Mouse (Mus musculus): Measurements from ENCODE around the gene Nckap1.

Nckap1 gene

DNA sequence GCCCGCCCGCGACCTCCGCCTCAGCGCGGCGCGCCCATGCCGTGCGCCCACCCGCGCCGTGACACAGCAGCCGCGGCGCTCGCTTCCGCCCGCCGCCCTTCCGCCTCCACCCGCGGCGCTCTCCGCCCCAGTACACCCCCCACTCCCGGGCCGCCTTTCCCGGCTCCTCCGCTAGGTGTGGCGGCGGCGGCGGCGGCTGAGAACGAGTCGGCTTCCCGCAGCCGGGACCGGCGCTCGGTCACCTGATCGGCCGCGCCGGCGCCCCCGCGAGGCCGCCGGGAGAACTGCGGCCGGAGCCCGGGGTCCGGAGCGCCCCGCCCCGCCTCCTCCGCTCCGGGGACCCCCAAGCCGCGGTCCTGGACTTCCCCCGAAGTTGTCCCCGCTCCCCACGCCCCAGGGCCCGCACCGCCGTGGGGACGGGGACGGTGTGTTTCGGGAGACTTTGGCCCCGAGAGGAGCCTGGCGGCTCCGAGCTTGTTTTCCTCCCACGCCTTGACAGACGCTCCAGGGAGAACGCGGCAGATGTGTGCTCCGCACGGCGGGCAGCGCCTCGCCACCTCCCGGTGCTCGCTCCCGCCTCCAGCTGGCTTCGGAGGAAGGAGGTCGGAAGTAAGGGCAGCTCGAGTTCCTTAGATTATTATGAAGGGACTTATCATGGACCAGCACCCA is at the start of gene Nckap1:
Nckap1 (minus strand) TSS at position 338 of the 669 bp plus-strand sequence.
- in situ Hi-C loops (cut with MboI, MseI): loop anchor here (10.0 kb wide), 1 partner anchor 1706 kb away; no protein-coding TSS in a partner anchor

GRCm38 (mm10) chr2:80624523-80624922 is 43.3 kb upstream of the Nckap1 start:
- in situ Hi-C loops (cut with MboI, MseI): no loop called here

- in situ Hi-C loops (cut with MboI, MseI): no loop called here
Observed at GRCm38 (mm10) chr2:80621921-80622320, 40.7 kb upstream of the Nckap1 start.

- in situ Hi-C loops (cut with MboI, MseI): no loop called here
Observed at GRCm38 (mm10) chr2:80618991-80619390, 37.8 kb upstream of the Nckap1 start.

DNA sequence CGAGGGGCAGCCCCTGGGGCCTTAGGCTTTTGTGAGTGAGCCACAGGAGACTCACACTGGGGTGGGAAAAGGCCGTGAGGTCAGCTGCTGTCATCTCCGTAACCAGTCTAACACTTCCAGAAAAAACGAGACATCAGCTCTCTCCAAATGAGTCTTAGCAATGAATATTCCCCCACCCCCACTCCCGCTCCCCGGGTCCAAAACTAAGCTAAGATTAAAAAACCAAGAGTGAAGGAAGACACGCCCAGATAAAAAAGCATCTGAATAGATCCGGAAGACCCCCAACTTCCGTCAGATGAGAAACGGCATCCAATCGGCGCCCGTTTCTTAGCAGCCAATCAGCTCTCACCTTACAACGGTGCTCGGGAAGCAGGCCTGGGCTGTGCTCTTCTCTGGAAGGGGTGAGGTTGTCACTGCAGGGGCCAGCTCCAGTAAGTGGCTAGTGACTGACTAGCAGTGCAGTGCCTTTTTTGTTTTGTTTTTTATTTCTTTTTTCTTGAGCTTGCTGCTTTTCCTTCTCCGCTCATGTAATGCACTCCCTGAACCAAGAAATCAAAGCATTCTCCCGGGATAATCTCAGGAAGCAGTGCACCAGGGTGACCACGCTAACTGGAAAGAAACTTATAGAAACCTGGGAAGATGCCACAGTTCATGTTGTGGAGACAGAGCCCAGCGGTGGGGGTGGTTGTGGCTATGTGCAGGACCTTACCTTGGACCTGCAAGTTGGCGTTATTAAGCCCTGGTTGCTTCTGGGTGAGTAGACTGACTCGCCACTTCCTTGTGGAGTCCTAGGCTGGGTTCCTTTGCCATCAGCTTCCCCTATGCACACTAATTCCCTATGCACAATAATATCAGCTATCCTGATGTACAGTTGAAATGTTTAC is 35.9 kb upstream of the Nckap1 start, which contains the start of the genes Dusp19 and Nup35:
Dusp19 (plus strand) TSS at position 192 of the 884 bp plus-strand sequence.
Nup35 (plus strand) TSS at position 383 of the 884 bp plus-strand sequence.
- in situ Hi-C loops (cut with MboI, MseI): no loop called here

- in situ Hi-C loops (cut with MboI, MseI): no loop called here
Observed at GRCm38 (mm10) chr2:80612796-80613195, 31.6 kb upstream of the Nckap1 start.

DNA sequence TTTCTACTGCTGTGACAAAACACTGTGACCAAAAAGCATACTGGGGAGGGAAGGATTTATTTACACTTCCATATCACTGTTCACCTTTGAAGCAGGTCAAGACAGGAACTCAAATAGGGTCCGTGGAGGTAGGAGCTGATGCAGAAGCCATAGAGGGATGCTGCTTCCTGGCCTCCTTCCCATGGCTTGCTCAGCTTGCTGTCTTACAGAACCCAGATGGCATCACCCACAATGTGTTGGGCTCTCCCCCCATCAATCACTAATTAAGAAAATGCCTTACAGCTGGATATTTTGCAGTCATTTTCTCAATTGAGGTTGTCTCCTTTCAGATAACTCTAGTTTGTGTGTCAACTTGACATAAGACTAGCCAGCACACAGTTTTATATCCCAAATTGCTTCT is 31.1 kb upstream of the Nckap1 start:
- in situ Hi-C loops (cut with MboI, MseI): no loop called here

GRCm38 (mm10) chr2:80603771-80604426 is 22.7 kb upstream of the Nckap1 start:
- in situ Hi-C loops (cut with MboI, MseI): no loop called here

- in situ Hi-C loops (cut with MboI, MseI): no loop called here
Observed at GRCm38 (mm10) chr2:80602756-80603155, 21.6 kb upstream of the Nckap1 start.

DNA sequence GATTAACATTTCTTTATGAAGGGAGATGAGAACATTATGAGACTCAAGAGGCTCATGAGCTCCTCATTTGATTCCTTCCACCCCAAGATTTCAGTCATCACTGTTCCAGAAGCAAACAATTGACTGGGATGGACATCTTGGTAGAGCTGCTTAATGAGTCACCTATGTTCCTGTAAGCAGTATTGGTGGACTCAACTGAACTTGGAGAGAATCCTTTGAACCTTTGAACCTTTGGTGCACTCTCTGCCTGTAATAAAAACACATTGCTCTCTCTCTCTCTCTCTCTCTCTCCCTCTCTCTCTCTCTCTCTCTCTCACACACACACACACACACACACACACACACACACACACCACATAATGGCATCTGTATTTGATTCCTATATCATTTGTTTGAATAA is 19.4 kb upstream of the Nckap1 start:
- in situ Hi-C loops (cut with MboI, MseI): no loop called here

GRCm38 (mm10) chr2:80599850-80600249 is 18.7 kb upstream of the Nckap1 start:
- in situ Hi-C loops (cut with MboI, MseI): no loop called here

GRCm38 (mm10) chr2:80596960-80597359 is 15.8 kb upstream of the Nckap1 start:
- in situ Hi-C loops (cut with MboI, MseI): no loop called here

GRCm38 (mm10) chr2:80594215-80594918 is 13.2 kb upstream of the Nckap1 start:
- in situ Hi-C loops (cut with MboI, MseI): no loop called here

DNA sequence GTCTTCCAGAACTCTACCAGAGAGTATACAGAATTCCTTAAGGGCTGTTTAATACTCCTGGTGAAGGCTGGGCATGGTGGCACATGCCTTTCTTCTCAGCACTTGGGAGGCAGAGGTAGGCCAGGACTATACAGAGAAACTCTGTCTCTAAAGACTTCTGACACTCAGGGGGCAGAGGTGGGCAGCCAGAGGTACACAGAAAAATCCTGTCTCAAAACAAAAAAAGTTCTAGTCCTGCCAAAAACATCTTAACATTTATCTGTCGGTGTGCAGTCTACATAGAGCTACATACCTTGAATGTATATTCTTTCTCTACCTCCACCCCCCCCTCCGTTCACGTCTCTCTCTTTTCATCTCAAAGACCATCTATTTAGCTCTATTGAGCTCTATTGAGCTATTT is 1.2 kb upstream of the Nckap1 start:
- in situ Hi-C loops (cut with MboI, MseI): loop anchor here (10.0 kb wide), 1 partner anchor 1708 kb away; no protein-coding TSS in a partner anchor

DNA sequence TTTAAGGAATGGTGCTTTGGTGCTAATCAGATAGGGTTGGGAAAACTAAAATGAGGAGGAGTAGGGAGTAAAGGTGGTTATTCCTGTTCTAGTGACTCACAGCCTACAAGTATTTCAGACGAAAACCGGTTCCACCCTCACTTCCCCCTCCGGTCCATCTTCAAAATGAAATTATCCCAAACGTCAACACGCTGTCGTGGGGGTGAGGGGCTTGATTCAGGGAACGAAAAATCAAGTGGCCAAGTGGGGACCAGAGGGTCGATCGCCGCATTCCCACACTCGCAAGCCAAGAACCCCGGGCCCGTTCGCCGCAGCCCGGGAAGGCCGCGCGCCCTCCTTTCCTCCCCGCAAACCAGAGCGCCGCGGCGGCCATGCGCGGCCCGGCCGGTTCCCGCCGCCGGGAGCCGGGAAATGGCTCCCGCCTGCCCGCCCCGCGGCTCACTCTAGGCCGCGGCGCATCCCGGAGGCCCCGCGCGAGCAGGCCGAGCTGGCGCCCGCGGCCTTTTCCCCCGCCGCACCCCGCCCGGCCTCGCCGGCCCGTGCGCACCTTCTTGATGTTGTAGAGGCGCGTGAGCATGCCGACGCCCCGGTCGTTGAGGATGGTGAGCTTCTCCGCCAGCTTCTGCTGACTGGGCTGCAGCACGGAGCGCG is 744 bp downstream of the Nckap1 start:
- in situ Hi-C loops (cut with MboI, MseI): loop anchor here (10.0 kb wide), 1 partner anchor 1706 kb away; no protein-coding TSS in a partner anchor

GRCm38 (mm10) chr2:80579253-80579891 is 1.8 kb downstream of the Nckap1 start:
- in situ Hi-C loops (cut with MboI, MseI): loop anchor here (5.0 kb wide), 1 partner anchor 58 kb away; no protein-coding TSS in a partner anchor

- in situ Hi-C loops (cut with MboI, MseI): loop anchor here (5.0 kb wide), 1 partner anchor 60 kb away; no protein-coding TSS in a partner anchor
Observed at GRCm38 (mm10) chr2:80577286-80577685, 3.9 kb downstream of the Nckap1 start.

- in situ Hi-C loops (cut with MboI, MseI): no loop called here
Observed at GRCm38 (mm10) chr2:80570656-80571055, 10.5 kb downstream of the Nckap1 start.

- in situ Hi-C loops (cut with MboI, MseI): no loop called here
Observed at GRCm38 (mm10) chr2:80567411-80567810, 13.8 kb downstream of the Nckap1 start.

DNA sequence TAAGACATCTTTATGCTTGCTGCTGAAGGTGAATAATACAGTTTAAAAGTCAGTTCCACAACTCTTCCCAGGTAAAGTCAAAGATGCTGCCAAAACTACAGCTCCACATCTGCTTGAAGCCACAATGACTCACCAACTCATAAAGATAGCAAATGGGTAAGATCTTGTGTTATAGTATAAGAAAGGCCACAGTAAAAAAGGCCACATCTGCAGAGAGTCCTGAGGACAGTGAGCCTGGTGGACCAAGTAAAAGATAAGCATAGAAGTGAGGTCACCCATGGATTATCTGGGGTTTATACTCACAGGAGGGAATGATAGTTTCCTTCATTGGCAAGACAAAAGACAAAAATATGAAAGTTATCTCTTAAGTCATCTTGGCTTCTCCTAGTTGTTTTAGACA is 18.9 kb downstream of the Nckap1 start:
- in situ Hi-C loops (cut with MboI, MseI): no loop called here
